Mouse (Mus musculus): ENCODE measurements around the gene Apc2. TPM values are rescaled to one million over a fixed set of nuclear protein-coding genes. Genes with fewer than 3 reads are reported as not detected.

Apc2 gene
- polyA plus RNA-seq, 1 experiment from 2014 or later, result 1.6 TPM

DNA sequence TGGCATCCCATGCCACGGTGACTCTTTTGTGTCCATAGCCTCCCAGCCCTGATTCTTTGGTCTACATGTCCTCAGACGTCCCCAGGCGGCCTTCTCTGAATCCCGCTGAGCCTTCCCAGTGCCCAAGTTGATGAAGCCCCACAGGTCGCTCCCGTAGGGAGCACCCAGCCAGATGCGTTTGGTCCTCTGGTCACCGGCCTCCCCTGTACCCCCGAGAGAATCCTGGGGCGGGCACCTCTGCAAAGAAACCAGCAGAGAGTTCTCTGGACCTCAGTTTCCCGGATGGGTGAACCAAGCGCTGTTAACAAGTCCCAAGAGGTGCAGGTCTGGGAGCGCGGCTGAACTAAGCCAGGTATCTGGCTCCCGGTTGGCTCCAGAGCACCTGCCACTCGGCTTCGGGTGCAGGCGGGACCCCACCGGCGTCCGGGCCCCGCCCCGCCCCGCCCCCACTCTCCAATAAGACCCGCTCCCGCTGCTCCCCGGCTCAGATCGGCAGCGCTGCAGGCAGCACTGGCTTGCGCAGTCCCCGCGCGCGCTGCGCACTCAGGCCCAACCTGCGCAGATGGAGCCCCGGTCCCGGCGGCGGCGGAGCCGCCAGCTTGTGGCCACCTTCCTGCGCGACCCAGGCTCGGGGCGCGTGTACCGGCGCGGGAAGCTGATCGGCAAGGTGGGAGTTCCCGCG lies 60.4 kb downstream of the Apc2 start, which contains the start of gene Plk5:
Gene Plk5 (plus strand): TSS at position 459 of the 682 bp plus-strand sequence.
- H3K4me1 ChIP-seq (replicated peaks; ENCODE audit: control insufficient read depth, insufficient read depth, low read length), result 0 out of 2 replicates have a peak, but pooled peaks cover 3% of the 10 kb centered on the region
- peaks cover 53% of the 10 kb centered on the region for H3K27me3 ChIP-seq (replicated peaks; ENCODE audit: control insufficient read depth, insufficient read depth, low read length)
- no peak within 1 kb of the TSS for H3K9ac ChIP-seq (ENCODE audit: low read depth, low read length)
- no peak for ATAC-seq
- H3K4me2 ChIP-seq (replicated peaks; ENCODE audit: low read depth), result peak within 1 kb of the TSS; percentile 35
- no peak for TF ChIP-seq CTCF (IDR thresholded peaks at IDR 0.05; ENCODE audit: low read depth)
- no peaks in the 10 kb centered on the region for H3K36me3 ChIP-seq (ENCODE audit: control insufficient read depth, insufficient read depth)
- H3K9me3 ChIP-seq (ENCODE audit: control insufficient read depth), result no peaks in the 10 kb centered on the region
- H3K27ac ChIP-seq (ENCODE audit: low read depth, low read length), result no peak within 1 kb of the TSS
- 1% methylated on average over 52 of the region's 53 CpGs for WGBS
- H3K4me3 ChIP-seq (ENCODE audit: low read depth, low read length), result peak within 1 kb of the TSS; percentile 29

DNA sequence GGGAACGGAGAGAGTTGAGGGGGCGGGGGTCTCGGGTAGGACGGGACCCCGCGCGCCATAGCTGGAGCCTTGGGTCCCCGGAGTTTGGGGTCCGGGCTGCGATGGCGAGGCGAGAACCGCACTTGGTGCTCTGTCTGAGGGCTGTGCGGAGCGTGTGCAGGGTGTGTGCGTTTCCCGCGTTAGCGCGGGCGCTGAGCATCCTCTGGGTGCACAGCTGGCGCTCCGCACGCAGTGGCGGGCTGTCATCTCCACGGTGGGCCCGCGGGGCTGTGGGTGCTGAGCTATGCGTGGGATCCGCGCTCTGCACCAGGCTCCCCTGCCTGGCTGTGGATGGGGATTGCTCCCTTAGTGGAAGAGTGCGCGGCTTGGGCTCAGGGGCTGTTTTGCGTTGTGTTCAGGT lies 61.0 kb downstream of the Apc2 start:
- no peak overlapping the region for H3K9ac ChIP-seq (ENCODE audit: low read depth, low read length)
- peak overlapping the region; percentile 29 for H3K4me3 ChIP-seq (ENCODE audit: low read depth, low read length)
- no peaks in the 10 kb centered on the region for H3K9me3 ChIP-seq (ENCODE audit: control insufficient read depth)
- no peak for TF ChIP-seq CTCF (IDR thresholded peaks at IDR 0.05; ENCODE audit: low read depth)
- peak overlapping the region; percentile 35 for H3K4me2 ChIP-seq (replicated peaks; ENCODE audit: low read depth)
- no peak for ATAC-seq
- no peaks in the 10 kb centered on the region for H3K36me3 ChIP-seq (ENCODE audit: control insufficient read depth, insufficient read depth)
- H3K4me1 ChIP-seq (replicated peaks; ENCODE audit: control insufficient read depth, insufficient read depth, low read length), result 0 out of 2 replicates have a peak, but pooled peaks cover 3% of the 10 kb centered on the region
- 3% methylated on average over 34 of the region's 34 CpGs for WGBS
- H3K27me3 ChIP-seq (replicated peaks; ENCODE audit: control insufficient read depth, insufficient read depth, low read length), result peaks cover 53% of the 10 kb centered on the region
- H3K27ac ChIP-seq (ENCODE audit: low read depth, low read length), result no peak overlapping the region

DNA sequence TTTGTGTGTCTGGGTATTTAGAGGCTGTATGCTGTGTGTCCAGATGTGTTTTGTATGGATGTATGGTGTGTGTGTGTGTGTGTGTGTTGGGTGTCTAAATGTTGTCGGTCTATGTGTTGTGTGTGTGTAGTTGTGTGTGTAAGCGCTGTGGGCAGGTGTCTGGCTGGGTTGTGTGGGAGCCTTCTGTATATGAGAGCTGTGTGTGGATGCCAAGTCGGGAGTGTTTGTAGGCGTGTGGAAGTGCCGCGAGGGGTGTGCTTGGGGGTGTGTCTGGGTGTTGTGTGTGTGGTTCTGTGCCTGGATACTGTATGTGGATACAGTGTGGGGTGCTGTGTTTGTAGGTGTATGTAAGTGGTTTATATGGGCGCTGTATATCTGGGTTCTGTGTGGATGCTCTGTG lies 61.6 kb downstream of the Apc2 start:
- H3K9me3 ChIP-seq (ENCODE audit: control insufficient read depth), result no peaks in the 10 kb centered on the region
- peak overlapping the region; percentile 61 for H3K4me2 ChIP-seq (replicated peaks; ENCODE audit: low read depth)
- 30% methylated on average over 7 of the region's 7 CpGs for WGBS
- TF ChIP-seq CTCF (IDR thresholded peaks at IDR 0.05; ENCODE audit: low read depth), result no peak
- no peak overlapping the region for H3K9ac ChIP-seq (ENCODE audit: low read depth, low read length)
- peaks cover 53% of the 10 kb centered on the region for H3K27me3 ChIP-seq (replicated peaks; ENCODE audit: control insufficient read depth, insufficient read depth, low read length)
- H3K4me3 ChIP-seq (ENCODE audit: low read depth, low read length), result peak overlapping the region; percentile 25
- H3K4me1 ChIP-seq (replicated peaks; ENCODE audit: control insufficient read depth, insufficient read depth, low read length), result 0 out of 2 replicates have a peak, but pooled peaks cover 3% of the 10 kb centered on the region
- no peak overlapping the region for H3K27ac ChIP-seq (ENCODE audit: low read depth, low read length)
- no peaks in the 10 kb centered on the region for H3K36me3 ChIP-seq (ENCODE audit: control insufficient read depth, insufficient read depth)
- ATAC-seq, result 0 out of 2 replicates have a peak, but pooled peaks have one; percentile 3

- H3K36me3 ChIP-seq (ENCODE audit: control insufficient read depth, insufficient read depth), result no peaks in the 10 kb centered on the region
- H3K4me2 ChIP-seq (replicated peaks; ENCODE audit: low read depth), result peak overlapping the region; percentile 61
- H3K27ac ChIP-seq (ENCODE audit: low read depth, low read length), result no peak overlapping the region
- H3K4me3 ChIP-seq (ENCODE audit: low read depth, low read length), result peak overlapping the region; percentile 25
- 0 out of 2 replicates have a peak, but pooled peaks cover 3% of the 10 kb centered on the region for H3K4me1 ChIP-seq (replicated peaks; ENCODE audit: control insufficient read depth, insufficient read depth, low read length)
- 6% methylated on average over 30 of the region's 31 CpGs for WGBS
- ATAC-seq, result peak; percentile 31
- no peak overlapping the region for H3K9ac ChIP-seq (ENCODE audit: low read depth, low read length)
- H3K9me3 ChIP-seq (ENCODE audit: control insufficient read depth), result no peaks in the 10 kb centered on the region
- TF ChIP-seq CTCF (IDR thresholded peaks at IDR 0.05; ENCODE audit: low read depth), result peak; percentile 48
- H3K27me3 ChIP-seq (replicated peaks; ENCODE audit: control insufficient read depth, insufficient read depth, low read length), result peaks cover 53% of the 10 kb centered on the region
Measured at GRCm38 (mm10) chr10:80357994-80358639, 62.3 kb downstream of the Apc2 start.

DNA sequence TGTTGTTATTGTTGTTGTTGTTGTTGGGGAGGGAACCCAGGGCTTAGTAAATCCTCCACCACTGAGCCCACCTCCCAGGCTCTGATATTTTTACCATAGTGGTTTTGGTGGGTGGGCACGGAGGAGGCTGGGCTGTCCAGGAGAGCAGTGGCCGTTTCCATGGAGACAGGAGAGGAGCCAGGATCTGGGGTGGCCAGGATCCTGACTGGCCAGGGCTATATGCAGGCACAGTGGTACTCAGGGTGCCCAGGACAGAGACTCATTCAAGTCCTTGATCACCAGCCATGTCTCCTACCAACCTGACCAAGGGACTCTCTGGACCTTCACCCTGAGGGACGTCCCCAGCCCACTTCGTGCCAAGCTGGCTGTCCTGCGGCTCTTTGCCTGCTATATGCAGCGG lies 68.0 kb downstream of the Apc2 start:
- Histone ChIP-seq H3K27ac (ENCODE audit: low read depth, low read length) (no peak overlapping the region), H3K4me2 (replicated peaks; ENCODE audit: low read depth) (no peak overlapping the region), H3K27me3 (replicated peaks; ENCODE audit: control insufficient read depth, insufficient read depth, low read length) (peaks cover 12% of the 10 kb centered on the region), H3K9ac (ENCODE audit: low read depth, low read length) (no peak overlapping the region), H3K4me3 (ENCODE audit: low read depth, low read length) (no peak overlapping the region), H3K9me3 (ENCODE audit: control insufficient read depth) (no peaks in the 10 kb centered on the region), H3K36me3 (ENCODE audit: control insufficient read depth, insufficient read depth) (no peaks in the 10 kb centered on the region), H3K4me1 (replicated peaks; ENCODE audit: control insufficient read depth, insufficient read depth, low read length) (no peaks in the 10 kb centered on the region)
- no peak for ATAC-seq
- WGBS, result 43% methylated on average over 6 of the region's 6 CpGs
- no peak for TF ChIP-seq CTCF (IDR thresholded peaks at IDR 0.05; ENCODE audit: low read depth)

DNA sequence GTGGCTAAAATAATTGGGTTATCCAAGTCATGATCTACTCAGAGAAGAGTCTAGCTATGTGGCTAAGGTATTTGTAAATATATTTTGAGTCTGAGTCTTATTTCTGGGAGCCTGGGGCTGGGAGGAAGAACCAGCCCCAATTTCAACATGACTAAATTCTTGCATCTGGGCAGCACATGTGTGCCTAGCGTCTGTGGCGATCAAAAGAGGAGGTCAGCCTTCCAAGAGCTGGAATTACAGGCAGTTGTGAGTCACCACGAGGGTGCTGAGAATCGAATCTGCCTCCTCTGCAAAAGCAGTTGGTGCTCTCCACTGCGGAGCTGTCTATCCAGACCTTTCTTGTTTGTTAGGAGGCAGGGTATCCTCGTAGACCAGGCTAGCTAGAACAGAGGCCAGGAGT lies 70.0 kb downstream of the Apc2 start:
- ATAC-seq, result no peak
- peaks cover 5% of the 10 kb centered on the region; the same call in 1 of the 2 replicates for H3K27me3 ChIP-seq (replicated peaks; ENCODE audit: control insufficient read depth, insufficient read depth, low read length)
- H3K9me3 ChIP-seq (ENCODE audit: control insufficient read depth), result no peaks in the 10 kb centered on the region
- no peak overlapping the region for H3K27ac ChIP-seq (ENCODE audit: low read depth, low read length)
- no peak overlapping the region for H3K4me2 ChIP-seq (replicated peaks; ENCODE audit: low read depth)
- H3K36me3 ChIP-seq (ENCODE audit: control insufficient read depth, insufficient read depth), result no peaks in the 10 kb centered on the region
- H3K4me1 ChIP-seq (replicated peaks; ENCODE audit: control insufficient read depth, insufficient read depth, low read length), result no peaks in the 10 kb centered on the region
- H3K9ac ChIP-seq (ENCODE audit: low read depth, low read length), result no peak overlapping the region
- 71% methylated on average over 6 of the region's 6 CpGs for WGBS
- TF ChIP-seq CTCF (IDR thresholded peaks at IDR 0.05; ENCODE audit: low read depth), result no peak
- H3K4me3 ChIP-seq (ENCODE audit: low read depth, low read length), result no peak overlapping the region

Small RNAs within 50 kb of the gene (microRNA-seq; reads per million reads assigned to microRNA genes)
- 1.1 reads per million for gene Mir6911

Other genes with a start within 250 kb of the Apc2 start
- gene Gpx4, start 248.8 kb upstream of the Apc2 start, polyA plus RNA-seq (2015; fragmentation: Nextera tagmentation; extraction: Ambion mirVana), result 1,519 and 1,523 TPM in 2 replicates
- gene Sbno2, start 190.4 kb upstream of the Apc2 start, polyA plus RNA-seq (2015; fragmentation: Nextera tagmentation; extraction: Ambion mirVana), result 9.8 and 11.1 TPM in 2 replicates
- 11.7 and 12.4 TPM in 2 replicates for gene Stk11, start 180.2 kb upstream of the Apc2 start, polyA plus RNA-seq (2015; fragmentation: Nextera tagmentation; extraction: Ambion mirVana)
- 1,009 and 1,013 TPM in 2 replicates for gene Atp5d, start 157.3 kb upstream of the Apc2 start, polyA plus RNA-seq (2015; fragmentation: Nextera tagmentation; extraction: Ambion mirVana)
- gene Cbarp, start 155.1 kb upstream of the Apc2 start, polyA plus RNA-seq (2015; fragmentation: Nextera tagmentation; extraction: Ambion mirVana), result 2.1 and 2.7 TPM in 2 replicates
- gene Midn, start 147.7 kb upstream of the Apc2 start, polyA plus RNA-seq (2015; fragmentation: Nextera tagmentation; extraction: Ambion mirVana), result 18.1 and 19.5 TPM in 2 replicates
- gene Cirbp, start 130.0 kb upstream of the Apc2 start, polyA plus RNA-seq (2015; fragmentation: Nextera tagmentation; extraction: Ambion mirVana), result 222 and 228 TPM in 2 replicates
- gene 1600002K03Rik, start 123.0 kb upstream of the Apc2 start, polyA plus RNA-seq (2015; fragmentation: Nextera tagmentation; extraction: Ambion mirVana), result 12.7 and 13.9 TPM in 2 replicates
- 3.5 and 3.8 TPM in 2 replicates for gene Efna2, start 116.5 kb upstream of the Apc2 start, polyA plus RNA-seq (2015; fragmentation: Nextera tagmentation; extraction: Ambion mirVana)
- 21.9 and 22.5 TPM in 2 replicates for gene Mum1, start 69.5 kb upstream of the Apc2 start, polyA plus RNA-seq (2015; fragmentation: Nextera tagmentation; extraction: Ambion mirVana)
- gene Ndufs7, start 46.9 kb upstream of the Apc2 start, polyA plus RNA-seq (2015; fragmentation: Nextera tagmentation; extraction: Ambion mirVana), result 584 and 605 TPM in 2 replicates
- 30.1 and 37.2 TPM in 2 replicates for gene Gamt, start 35.0 kb upstream of the Apc2 start, polyA plus RNA-seq (2015; fragmentation: Nextera tagmentation; extraction: Ambion mirVana)
- gene Dazap1, start 34.5 kb upstream of the Apc2 start, polyA plus RNA-seq (2015; fragmentation: Nextera tagmentation; extraction: Ambion mirVana), result 26.6 and 29.0 TPM in 2 replicates
- 708 and 727 TPM in 2 replicates for gene Rps15, start 3.5 kb upstream of the Apc2 start, polyA plus RNA-seq (2015; fragmentation: Nextera tagmentation; extraction: Ambion mirVana)
- gene 2310011J03Rik, start 24.6 kb downstream of the Apc2 start, polyA plus RNA-seq (2015; fragmentation: Nextera tagmentation; extraction: Ambion mirVana), result 85.2 and 87.6 TPM in 2 replicates
- 13.1 and 18.8 TPM in 2 replicates for gene Pcsk4, start 33.5 kb downstream of the Apc2 start, polyA plus RNA-seq (2015; fragmentation: Nextera tagmentation; extraction: Ambion mirVana)
- 261 and 282 TPM in 2 replicates for gene Reep6, start 34.0 kb downstream of the Apc2 start, polyA plus RNA-seq (2015; fragmentation: Nextera tagmentation; extraction: Ambion mirVana)
- gene Adamtsl5, start 52.4 kb downstream of the Apc2 start, polyA plus RNA-seq (2015; fragmentation: Nextera tagmentation; extraction: Ambion mirVana), result 46.7 and 50.4 TPM in 2 replicates
- 0.09 and 0.20 TPM in 2 replicates for gene Plk5, start 60.5 kb downstream of the Apc2 start, polyA plus RNA-seq (2015; fragmentation: Nextera tagmentation; extraction: Ambion mirVana)
- gene Mex3d, start 91.7 kb downstream of the Apc2 start, polyA plus RNA-seq (2015; fragmentation: Nextera tagmentation; extraction: Ambion mirVana), result 3.2 and 4.2 TPM in 2 replicates
- gene Mbd3, start 103.6 kb downstream of the Apc2 start, polyA plus RNA-seq (2015; fragmentation: Nextera tagmentation; extraction: Ambion mirVana), result 48.0 and 51.0 TPM in 2 replicates
- 1,032 and 1,082 TPM in 2 replicates for gene Uqcr11, start 110.9 kb downstream of the Apc2 start, polyA plus RNA-seq (2015; fragmentation: Nextera tagmentation; extraction: Ambion mirVana)
- gene Tcf3, start 137.7 kb downstream of the Apc2 start, polyA plus RNA-seq (2015; fragmentation: Nextera tagmentation; extraction: Ambion mirVana), result 34.1 and 34.5 TPM in 2 replicates
- 0.05 and 0.09 TPM in 2 replicates for gene Onecut3, start 198.9 kb downstream of the Apc2 start, polyA plus RNA-seq (2015; fragmentation: Nextera tagmentation; extraction: Ambion mirVana)
- 0.03 TPM in 2 replicates for gene Atp8b3, start 243.1 kb downstream of the Apc2 start, polyA plus RNA-seq (2015; fragmentation: Nextera tagmentation; extraction: Ambion mirVana)

Measured in intestine, postnatal 0 days (tissue).